Mouse (Mus musculus) embryo, embryonic 10.5 days (tissue): ENCODE measurements around the gene Phf5a.

Source experiments
- DNase-seq: peaks from one replicate; pipeline ENCODE4 v3.0.0-alpha.2; 2015; ENCODE audit warnings: low spot score

Phf5a gene

GRCm38 (mm10) chr15:81824832-81825231, 46.9 kb downstream of the Phf5a start:
- DNase-seq, result no peak

- no peak for DNase-seq
Measured at GRCm38 (mm10) chr15:81822631-81823030, 49.1 kb downstream of the Phf5a start.

GRCm38 (mm10) chr15:81818404-81818803, 53.3 kb downstream of the Phf5a start:
- no peak for DNase-seq

GRCm38 (mm10) chr15:81814716-81815370, 56.9 kb downstream of the Phf5a start:
- DNase-seq, result no peak
